Mouse (Mus musculus) liver, adult 10 weeks (tissue): ENCODE results near the gene Slc27a5. TPM values are rescaled to one million over a fixed set of nuclear protein-coding genes. Genes with fewer than 3 reads are reported as not detected.

Experiments used
- polyA plus RNA-seq: library from polyadenylated mRNA; stranded (reverse); fragments of 350-450 nt; fragmentation: Illumina TruSeq; extraction: RNeasy Lipid Tissue Mini Kit (QIAGEN cat#74804); gene quantifications from one replicate; pipeline ENCODE4 v1.2.3, GENCODE M21; 2014; ENCODE audit warnings: low read depth, low replicate concordance

Gene Slc27a5
- polyA plus RNA-seq, result 181 TPM

GRCm38 (mm10) chr7:12998053-12998452, at the start of gene Slc27a5:
Gene Slc27a5 (minus strand): TSS chr7:12998192.

GRCm38 (mm10) chr7:13037901-13038555, 40.0 kb upstream of the Slc27a5 start, which contains the start of gene Ube2m:
Gene Ube2m (minus strand): TSS chr7:13038275.

GRCm38 (mm10) chr7:13034148-13034977, 36.4 kb upstream of the Slc27a5 start, which contains the start of gene Chmp2a:
Gene Chmp2a (minus strand): TSS chr7:13034807.

GRCm38 (mm10) chr7:13010005-13010908, 12.3 kb upstream of the Slc27a5 start, which contains the start of gene Zbtb45:
Gene Zbtb45 (minus strand): TSS chr7:13010034.

GRCm38 (mm10) chr7:12998851-12999250, 859 bp upstream of the Slc27a5 start, which contains the start of gene Trim28:
Gene Trim28 (plus strand): TSS chr7:12999114.

GRCm38 (mm10) chr7:12977682-12978389, 20.2 kb downstream of the Slc27a5 start, which contains the start of gene Zfp446:
Gene Zfp446 (plus strand): TSS chr7:12977848.

GRCm38 (mm10) chr7:12965678-12966091, 32.3 kb downstream of the Slc27a5 start, which contains the start of gene Zfp324:
Gene Zfp324 (plus strand): TSS chr7:12965838.

Other genes with a start within 250 kb of the Slc27a5 start
- 0.45 TPM for gene Zscan18, start 194.6 kb downstream of the Slc27a5 start, polyA plus RNA-seq
- 7.7 TPM for gene Zfp329, start 179.3 kb downstream of the Slc27a5 start, polyA plus RNA-seq
- gene Zfp110, start 163.4 kb downstream of the Slc27a5 start, polyA plus RNA-seq, result 24.1 TPM
- gene Zfp128, start 117.0 kb downstream of the Slc27a5 start, polyA plus RNA-seq, result 2.3 TPM
- 2.5 TPM for gene Zscan22, start 100.4 kb downstream of the Slc27a5 start, polyA plus RNA-seq
- 23.2 TPM for gene Rps5, start 75.9 kb downstream of the Slc27a5 start, polyA plus RNA-seq
- gene Rnf225, start 70.8 kb downstream of the Slc27a5 start, polyA plus RNA-seq, result not detected
- gene Zfp324, start 32.4 kb downstream of the Slc27a5 start, polyA plus RNA-seq, result 1.6 TPM
- 1.9 TPM for gene Zfp446, start 20.3 kb downstream of the Slc27a5 start, polyA plus RNA-seq
- gene Trim28, start 922 bp upstream of the Slc27a5 start, polyA plus RNA-seq, result 18.0 TPM
- 0.24 TPM for gene Zbtb45, start 11.8 kb upstream of the Slc27a5 start, polyA plus RNA-seq
- 78.1 TPM for gene Chmp2a, start 36.6 kb upstream of the Slc27a5 start, polyA plus RNA-seq
- 30.5 TPM for gene Ube2m, start 40.1 kb upstream of the Slc27a5 start, polyA plus RNA-seq
- gene Mzf1, start 56.6 kb upstream of the Slc27a5 start, polyA plus RNA-seq, result 0.11 TPM
- gene Vmn1r85, start 97.0 kb upstream of the Slc27a5 start, polyA plus RNA-seq, result not detected
- not detected for gene Vmn1r86, start 121.7 kb upstream of the Slc27a5 start, polyA plus RNA-seq
- not detected for gene Vmn1r87, start 142.0 kb upstream of the Slc27a5 start, polyA plus RNA-seq
- 0.05 TPM for gene Vmn1r88, start 161.4 kb upstream of the Slc27a5 start, polyA plus RNA-seq
- not detected for gene Vmn1r89, start 214.8 kb upstream of the Slc27a5 start, polyA plus RNA-seq